19 mouse cellular contexts compared by ENCODE assay signal in genomic region chr11:71642886-71643285, GRCm38 (mm10).
DNase-seq lines count a peak whose midpoint lies in the region; ATAC-seq lines count a peak whose summit lies in the region.
"Had no signal": no experiment of that assay in that cellular context is flagged by ENCODE, and none has a peak within 500 bp of the region (broad histone marks: within the 10 kb centered on the region; RNA-seq: fewer than 3 reads in every experiment).

No protein-coding gene starts in this region.

- H3K4me1 ChIP-seq in heart, embryonic 12.5 days (replicated peaks), result no peaks in the 10 kb centered on the region
- H3K4me1 ChIP-seq in neural tube, embryonic 15.5 days, result no peaks in the 10 kb centered on the region
- H3K4me1 ChIP-seq: embryonic facial prominence, embryonic 10.5 days; embryonic facial prominence, embryonic 12.5 days; forebrain, embryonic 15.5 days had no signal

- 86% methylated on average over 5 of the region's 5 CpGs for WGBS in heart, embryonic 12.5 days
- 79% methylated on average over 5 of the region's 5 CpGs for WGBS in neural tube, embryonic 15.5 days

- peak; percentile 64 for DNase-seq in heart, adult 11 months
- peak; percentile 7 for DNase-seq in kidney, adult 9 months
- no peak for DNase-seq in kidney, adult 11 months
- no peak for DNase-seq in neural tube, embryonic 10.5 days (ENCODE audit: extremely low spot score, low spot score)
- no peak for DNase-seq in layer of hippocampus, adult 18-20 months (ENCODE audit: low spot score in 2 of 2)
- DNase-seq: adrenal gland, adult 2 months; adrenal gland, postnatal 10 days; adrenal gland, postnatal 25 days; cerebellum, adult 11-12 months; cerebellum, adult 2 months; cerebellum, adult 9-10 months; cerebellum, postnatal 10 days; cerebellum, postnatal 25 days; forebrain, postnatal 0 days had no signal

- H3K9ac ChIP-seq in heart, embryonic 12.5 days, result no peak overlapping the region
- no peak overlapping the region for H3K9ac ChIP-seq in neural tube, embryonic 15.5 days (replicated peaks)
- H3K9ac ChIP-seq: embryonic facial prominence, embryonic 12.5 days; forebrain, embryonic 15.5 days; forebrain, postnatal 0 days had no signal

- no peak overlapping the region for H3K4me2 ChIP-seq in heart, embryonic 12.5 days
- no peak overlapping the region for H3K4me2 ChIP-seq in neural tube, embryonic 15.5 days
- H3K4me2 ChIP-seq: embryonic facial prominence, embryonic 12.5 days; forebrain, embryonic 15.5 days had no signal

- H3K4me3 ChIP-seq in heart, embryonic 12.5 days, result no peak overlapping the region
- no peak overlapping the region for H3K4me3 ChIP-seq in neural tube, embryonic 15.5 days (replicated peaks)
- H3K4me3 ChIP-seq: embryonic facial prominence, embryonic 10.5 days; embryonic facial prominence, embryonic 12.5 days; forebrain, embryonic 15.5 days had no signal

- no peak overlapping the region for H3K27ac ChIP-seq in heart, embryonic 12.5 days (ENCODE audit: poor library complexity, severe bottlenecking)
- H3K27ac ChIP-seq in neural tube, embryonic 15.5 days (replicated peaks), result 0 out of 2 replicates have a peak overlapping the region, but pooled peaks have one; percentile 0
- H3K27ac ChIP-seq: embryonic facial prominence, embryonic 10.5 days; embryonic facial prominence, embryonic 12.5 days; forebrain, embryonic 15.5 days had no signal

- no peaks in the 10 kb centered on the region for H3K27me3 ChIP-seq in heart, embryonic 12.5 days (replicated peaks)
- H3K27me3 ChIP-seq in neural tube, embryonic 15.5 days (replicated peaks), result no peaks in the 10 kb centered on the region
- H3K27me3 ChIP-seq: embryonic facial prominence, embryonic 12.5 days; forebrain, embryonic 15.5 days had no signal

- no peaks in the 10 kb centered on the region for H3K9me3 ChIP-seq in heart, embryonic 12.5 days (replicated peaks)
- H3K9me3 ChIP-seq in neural tube, embryonic 15.5 days (replicated peaks), result no peaks in the 10 kb centered on the region
- H3K9me3 ChIP-seq: embryonic facial prominence, embryonic 10.5 days; embryonic facial prominence, embryonic 12.5 days; forebrain, embryonic 15.5 days had no signal

- no peak for ATAC-seq in heart, embryonic 12.5 days (ENCODE audit: insufficient number of reproducible peaks, low FRiP score)
- ATAC-seq in neural tube, embryonic 15.5 days (ENCODE audit: low FRiP score), result no peak
- ATAC-seq: forebrain, embryonic 15.5 days; forebrain, postnatal 0 days had no signal

- H3K36me3 ChIP-seq in heart, embryonic 12.5 days, result no peaks in the 10 kb centered on the region
- H3K36me3 ChIP-seq in neural tube, embryonic 15.5 days, result no peaks in the 10 kb centered on the region
- H3K36me3 ChIP-seq: embryonic facial prominence, embryonic 10.5 days; embryonic facial prominence, embryonic 12.5 days; forebrain, embryonic 15.5 days had no signal

Comparison
In these comparisons a context has a peak if more than half of its experiments do, and no peak if none do; other contexts are left out.
1. DNase-seq: peak in heart, adult 11 months (single experiment) and kidney, adult 9 months (single experiment); none in kidney, adult 11 months (single experiment), neural tube, embryonic 10.5 days (single experiment) and layer of hippocampus, adult 18-20 months (0 of 2).